Mouse (Mus musculus): ENCODE measurements around the gene Usp37. TPM values are rescaled to one million over a fixed set of nuclear protein-coding genes. Genes with fewer than 3 reads are reported as not detected.

Gene Usp37
- polyA plus RNA-seq, 1 experiment from 2014 or later = 8.3 TPM

DNA sequence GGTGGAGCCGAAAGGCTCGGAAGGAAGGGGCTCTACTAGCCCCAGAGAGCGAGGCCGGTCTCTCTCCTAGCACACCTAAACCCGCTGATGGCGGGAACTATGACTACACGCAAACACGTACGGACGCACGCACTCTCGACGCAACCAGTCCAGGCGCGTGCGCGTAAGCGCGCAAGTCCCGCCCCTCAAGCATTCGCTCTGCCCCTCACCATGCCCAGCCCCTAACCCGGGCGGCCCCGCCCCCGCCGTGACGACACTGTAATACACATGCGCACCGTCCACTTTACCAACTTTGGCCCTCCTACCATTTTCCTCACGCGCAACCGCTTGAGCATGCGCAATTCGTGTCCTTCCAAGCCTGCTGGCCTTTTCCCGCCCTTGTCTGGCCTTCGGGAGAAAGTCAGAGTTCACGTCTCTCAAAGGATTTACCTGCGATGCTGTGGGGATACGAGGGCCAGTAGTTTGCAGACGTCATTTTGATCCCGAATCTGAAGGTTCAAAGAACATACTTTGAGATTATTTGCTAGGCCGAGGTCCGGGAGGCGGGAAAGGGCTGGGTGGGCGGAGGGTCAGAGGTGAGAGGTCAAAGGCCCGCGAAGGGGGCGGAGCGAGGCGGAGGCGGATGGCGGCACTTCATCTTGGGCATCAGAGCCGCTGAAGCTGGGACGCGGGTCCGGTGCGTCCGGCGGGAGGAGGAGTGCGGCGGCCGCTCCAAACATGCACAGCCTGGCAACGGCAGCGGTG is 38.2 kb downstream of the Usp37 start, which contains the start of gene Cnot9:
Gene Cnot9, plus strand, starts transcription at position 338 of the 744 bp plus-strand sequence.
- WGBS = under 1% methylated on average over 52 of the region's 64 CpGs
- no peaks in the 10 kb centered on the region for H3K36me3 ChIP-seq (ENCODE audit: control insufficient read depth, insufficient read depth, low read length)
- no peaks in the 10 kb centered on the region for H3K9me3 ChIP-seq (ENCODE audit: control insufficient read depth, low read length)
- peak within 1 kb of the TSS; percentile 86 for H3K4me2 ChIP-seq (replicated peaks; ENCODE audit: low read depth)
- peak within 1 kb of the TSS; percentile 95 for H3K27ac ChIP-seq (replicated peaks)
- no peak for TF ChIP-seq CTCF (IDR thresholded peaks at IDR 0.05; ENCODE audit: low read depth)
- no peak for TF ChIP-seq EP300 (optimal IDR thresholded peaks at IDR 0.05)
- peak within 1 kb of the TSS; percentile 80 for H3K4me3 ChIP-seq (ENCODE audit: low read depth, low read length)
- peak; percentile 99 for ATAC-seq (ENCODE audit: low FRiP score, low TSS enrichment)
- peak; percentile 100 for DNase-seq (ENCODE audit: low spot score)
- no peaks in the 10 kb centered on the region for H3K27me3 ChIP-seq (ENCODE audit: control insufficient read depth, insufficient read depth, low read length)
- peak within 1 kb of the TSS; percentile 88 for H3K9ac ChIP-seq (ENCODE audit: low read length)
- H3K4me1 ChIP-seq (replicated peaks; ENCODE audit: control insufficient read depth, insufficient read depth) = peaks cover 6% of the 10 kb centered on the region; the same call in 1 of the 2 replicates

GRCm38 (mm10) chr1:74505393-74505720 is 38.7 kb downstream of the Usp37 start:
- no peaks in the 10 kb centered on the region for H3K9me3 ChIP-seq (ENCODE audit: control insufficient read depth, low read length)
- peak overlapping the region; percentile 76 for H3K9ac ChIP-seq (ENCODE audit: low read length)
- H3K4me1 ChIP-seq (replicated peaks; ENCODE audit: control insufficient read depth, insufficient read depth) = peaks cover 6% of the 10 kb centered on the region; the same call in 1 of the 2 replicates
- DNase-seq (ENCODE audit: low spot score) (no peak), ATAC-seq (ENCODE audit: low FRiP score, low TSS enrichment) (peak; percentile 69)
- no peaks in the 10 kb centered on the region for H3K36me3 ChIP-seq (ENCODE audit: control insufficient read depth, insufficient read depth, low read length)
- H3K4me2 ChIP-seq (replicated peaks; ENCODE audit: low read depth) = peak overlapping the region; percentile 86
- TF ChIP-seq CTCF (IDR thresholded peaks at IDR 0.05; ENCODE audit: low read depth) (no peak), EP300 (optimal IDR thresholded peaks at IDR 0.05) (no peak)
- no peaks in the 10 kb centered on the region for H3K27me3 ChIP-seq (ENCODE audit: control insufficient read depth, insufficient read depth, low read length)
- H3K4me3 ChIP-seq (ENCODE audit: low read depth, low read length) = peak overlapping the region; percentile 80
- H3K27ac ChIP-seq (replicated peaks) = peak overlapping the region; percentile 63; the same call in 1 of the 2 replicates
- WGBS = 0% methylated on average over 21 of the region's 22 CpGs

DNA sequence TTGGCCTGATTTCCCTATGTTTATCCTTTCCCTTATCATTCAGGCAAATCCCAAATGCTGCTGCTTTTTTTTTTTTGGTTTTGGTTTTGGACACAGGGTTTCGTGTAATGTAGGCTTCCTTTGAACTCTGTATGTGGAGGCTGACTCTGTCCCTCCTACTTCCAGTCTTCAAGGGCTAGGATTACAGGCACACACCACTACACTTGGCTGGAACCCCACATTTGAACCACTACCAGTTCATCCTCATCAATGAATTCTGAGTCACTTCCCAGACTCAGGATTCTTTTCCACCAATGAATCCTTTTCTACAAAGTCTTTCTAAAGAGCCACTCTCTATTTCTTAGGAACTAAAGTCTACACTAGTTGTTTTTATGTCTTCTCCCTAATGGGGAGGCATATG is 43.0 kb downstream of the Usp37 start:
- Histone ChIP-seq H3K27me3 (ENCODE audit: control insufficient read depth, insufficient read depth, low read length) (no peaks in the 10 kb centered on the region), H3K27ac (replicated peaks) (no peak overlapping the region), H3K4me2 (replicated peaks; ENCODE audit: low read depth) (no peak overlapping the region), H3K36me3 (ENCODE audit: control insufficient read depth, insufficient read depth, low read length) (no peaks in the 10 kb centered on the region), H3K4me1 (replicated peaks; ENCODE audit: control insufficient read depth, insufficient read depth) (no peaks in the 10 kb centered on the region), H3K9ac (ENCODE audit: low read length) (no peak overlapping the region), H3K4me3 (ENCODE audit: low read depth, low read length) (no peak overlapping the region), H3K9me3 (ENCODE audit: control insufficient read depth, low read length) (no peaks in the 10 kb centered on the region)
- 47% methylated on average over 1 of the region's 1 CpGs for whole genome bisulfite sequencing
- DNase-seq (ENCODE audit: low spot score) (no peak), ATAC-seq (ENCODE audit: low FRiP score, low TSS enrichment) (no peak)
- TF ChIP-seq EP300 (optimal IDR thresholded peaks at IDR 0.05) = no peak
- no peak for TF ChIP-seq CTCF (IDR thresholded peaks at IDR 0.05; ENCODE audit: low read depth)

DNA sequence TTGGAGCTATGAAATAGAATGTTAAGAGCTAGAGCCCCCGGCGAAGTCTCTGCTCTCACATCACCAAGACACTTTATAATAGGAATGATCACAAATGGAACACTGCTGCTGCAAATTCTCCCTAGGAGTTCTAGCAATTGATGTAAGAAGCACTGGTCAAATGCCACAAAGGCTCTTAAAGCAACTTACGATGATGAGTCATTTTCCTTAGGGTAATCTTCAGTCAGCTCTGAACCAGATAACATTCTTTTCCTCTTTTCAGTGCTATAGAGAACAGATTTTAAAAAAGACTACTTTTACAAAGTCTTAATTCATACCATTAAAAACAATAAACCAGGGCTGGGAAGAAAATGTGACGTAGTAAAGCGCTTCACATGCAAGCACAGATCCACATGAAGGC is 58.3 kb downstream of the Usp37 start:
- H3K9me3 ChIP-seq (ENCODE audit: control insufficient read depth, low read length) = no peaks in the 10 kb centered on the region
- H3K36me3 ChIP-seq (ENCODE audit: control insufficient read depth, insufficient read depth, low read length) = peaks cover 6% of the 10 kb centered on the region; the same call in 1 of the 2 replicates
- no peak for DNase-seq (ENCODE audit: low spot score)
- H3K27me3 ChIP-seq (ENCODE audit: control insufficient read depth, insufficient read depth, low read length) = no peaks in the 10 kb centered on the region
- no peak overlapping the region for H3K4me3 ChIP-seq (ENCODE audit: low read depth, low read length)
- no peaks in the 10 kb centered on the region for H3K4me1 ChIP-seq (replicated peaks; ENCODE audit: control insufficient read depth, insufficient read depth)
- TF ChIP-seq EP300 (optimal IDR thresholded peaks at IDR 0.05) (no peak), CTCF (IDR thresholded peaks at IDR 0.05; ENCODE audit: low read depth) (no peak)
- 99% methylated on average over 5 of the region's 5 CpGs for WGBS
- no peak overlapping the region for H3K27ac ChIP-seq (replicated peaks)
- no peak overlapping the region for H3K4me2 ChIP-seq (replicated peaks; ENCODE audit: low read depth)
- ATAC-seq (ENCODE audit: low FRiP score, low TSS enrichment) = no peak
- no peak overlapping the region for H3K9ac ChIP-seq (ENCODE audit: low read length)

GRCm38 (mm10) chr1:74460273-74460672 is 83.8 kb downstream of the Usp37 start:
- Histone ChIP-seq H3K9me3 (ENCODE audit: control insufficient read depth, low read length) (no peaks in the 10 kb centered on the region), H3K27ac (replicated peaks) (no peak overlapping the region), H3K4me2 (replicated peaks; ENCODE audit: low read depth) (no peak overlapping the region), H3K36me3 (ENCODE audit: control insufficient read depth, insufficient read depth, low read length) (0 out of 2 replicates have a peak, but pooled peaks cover 7% of the 10 kb centered on the region), H3K9ac (ENCODE audit: low read length) (no peak overlapping the region), H3K4me1 (replicated peaks; ENCODE audit: control insufficient read depth, insufficient read depth) (no peaks in the 10 kb centered on the region), H3K4me3 (ENCODE audit: low read depth, low read length) (no peak overlapping the region), H3K27me3 (ENCODE audit: control insufficient read depth, insufficient read depth, low read length) (no peaks in the 10 kb centered on the region)
- TF ChIP-seq CTCF (IDR thresholded peaks at IDR 0.05; ENCODE audit: low read depth) (peak; percentile 79), EP300 (optimal IDR thresholded peaks at IDR 0.05) (no peak)
- ATAC-seq (ENCODE audit: low FRiP score, low TSS enrichment) (no peak), DNase-seq (ENCODE audit: low spot score) (peak; percentile 50)
- 65% methylated on average over 2 of the region's 2 CpGs for WGBS

DNA sequence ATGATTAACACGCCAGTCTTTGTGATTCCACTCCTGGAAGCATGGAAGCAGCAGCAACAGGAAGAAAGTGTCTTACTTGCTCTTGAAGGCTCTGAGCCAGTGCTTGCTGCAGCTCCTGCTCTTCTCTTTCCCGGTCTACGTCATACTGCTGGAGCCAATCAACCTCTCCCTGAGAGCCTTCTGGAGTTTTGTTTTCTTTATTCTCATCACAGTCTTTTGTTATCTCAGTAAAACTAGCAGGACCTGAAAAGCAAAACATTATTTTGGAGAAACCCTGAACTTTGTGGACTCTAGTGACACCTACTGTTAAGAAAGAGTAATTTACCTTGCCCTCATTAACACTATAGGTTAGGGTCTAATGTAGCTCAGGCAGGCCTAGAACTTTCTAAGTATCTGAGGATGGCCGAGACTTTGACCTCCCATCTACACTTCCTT is 91.5 kb downstream of the Usp37 start:
- H3K36me3 ChIP-seq (ENCODE audit: control insufficient read depth, insufficient read depth, low read length) = peaks cover 13% of the 10 kb centered on the region
- DNase-seq (ENCODE audit: low spot score) (peak; percentile 69), ATAC-seq (ENCODE audit: low FRiP score, low TSS enrichment) (peak; percentile 96)
- 31% methylated on average over 4 of the region's 4 CpGs for WGBS
- no peaks in the 10 kb centered on the region for H3K27me3 ChIP-seq (ENCODE audit: control insufficient read depth, insufficient read depth, low read length)
- H3K4me2 ChIP-seq (replicated peaks; ENCODE audit: low read depth) = no peak overlapping the region
- H3K9me3 ChIP-seq (ENCODE audit: control insufficient read depth, low read length) = no peaks in the 10 kb centered on the region
- TF ChIP-seq EP300 (optimal IDR thresholded peaks at IDR 0.05) (no peak), CTCF (IDR thresholded peaks at IDR 0.05; ENCODE audit: low read depth) (peak; percentile 84)
- no peak overlapping the region for H3K4me3 ChIP-seq (ENCODE audit: low read depth, low read length)
- H3K27ac ChIP-seq (replicated peaks) = no peak overlapping the region
- H3K4me1 ChIP-seq (replicated peaks; ENCODE audit: control insufficient read depth, insufficient read depth) = no peaks in the 10 kb centered on the region
- no peak overlapping the region for H3K9ac ChIP-seq (ENCODE audit: low read length)

Measured in stomach, postnatal 0 days (tissue).